ENCODE assay signal across 9 mouse cellular contexts in the genomic region with DNA sequence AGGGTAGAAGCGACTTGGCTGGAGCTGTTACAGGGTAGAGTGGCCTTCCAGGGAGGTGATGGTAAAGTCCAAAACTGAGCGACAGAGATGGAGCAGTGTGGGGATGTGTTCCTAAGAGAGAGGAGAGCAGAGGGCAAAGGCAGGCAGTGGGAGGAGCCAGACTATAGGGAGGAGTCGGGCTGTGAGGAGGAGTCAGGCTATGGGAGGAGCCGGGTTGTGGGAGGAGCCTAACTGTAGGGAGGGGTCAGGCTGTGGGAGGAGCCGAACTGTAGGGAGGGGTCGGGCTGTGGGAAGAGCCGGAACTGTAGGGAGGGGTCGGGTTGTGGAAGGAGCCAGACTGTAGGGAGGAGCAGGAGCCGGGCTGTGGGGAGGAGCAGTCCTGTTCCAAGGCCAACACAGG.
DNase-seq lines count a peak whose midpoint lies in the region; ATAC-seq lines count a peak whose summit lies in the region.
"Had no signal": no experiment of that assay in that cellular context is flagged by ENCODE, and none has a peak within 500 bp of the region (broad histone marks: within the 10 kb centered on the region; RNA-seq: fewer than 3 reads in every experiment).

No protein-coding gene starts in this region.

- H3K9ac ChIP-seq in hindbrain, embryonic 12.5 days, result no peak overlapping the region
- H3K9ac ChIP-seq in hindbrain, embryonic 14.5 days, result no peak overlapping the region

- H3K27ac ChIP-seq in hindbrain, embryonic 12.5 days, result no peak overlapping the region
- H3K27ac ChIP-seq in hindbrain, embryonic 14.5 days, result no peak overlapping the region

- peaks cover 26% of the 10 kb centered on the region for H3K36me3 ChIP-seq in hindbrain, embryonic 12.5 days
- peaks cover 24% of the 10 kb centered on the region for H3K36me3 ChIP-seq in hindbrain, embryonic 14.5 days (replicated peaks; ENCODE audit: control insufficient read depth, insufficient read depth)

- no peak overlapping the region for H3K4me3 ChIP-seq in hindbrain, embryonic 12.5 days
- H3K4me3 ChIP-seq in hindbrain, embryonic 14.5 days (replicated peaks; ENCODE audit: low read length), result no peak overlapping the region
- H3K4me3 ChIP-seq: megakaryocyte, embryonic 14.5 days had no signal

- 0 out of 2 replicates have a peak, but pooled peaks have one; percentile 27 for ATAC-seq in hindbrain, embryonic 12.5 days (ENCODE audit: low FRiP score)
- ATAC-seq in hindbrain, embryonic 14.5 days (ENCODE audit: low FRiP score), result no peak
- no peak for ATAC-seq in inflammation-experienced regulatory T-cells, adult 6 months
- ATAC-seq in erythroblast, adult 5-6 weeks (replicated peaks; ENCODE audit: low FRiP score, poor library complexity, severe bottlenecking), result no peak

- H3K4me1 ChIP-seq in hindbrain, embryonic 12.5 days, result peaks cover 42% of the 10 kb centered on the region
- H3K4me1 ChIP-seq in hindbrain, embryonic 14.5 days (replicated peaks; ENCODE audit: control insufficient read depth, insufficient read depth, low read length), result peaks cover 8% of the 10 kb centered on the region

- no peak overlapping the region for H3K4me2 ChIP-seq in hindbrain, embryonic 12.5 days (replicated peaks)
- no peak overlapping the region for H3K4me2 ChIP-seq in hindbrain, embryonic 14.5 days (replicated peaks)

- no peak for DNase-seq in hindbrain, embryonic 14.5 days (ENCODE audit: low spot score)
- DNase-seq in NIH3T3 (ENCODE audit: low read depth), result peak; percentile 14
- DNase-seq in kidney, adult 8-10 months, result peak; percentile 63 to 78
- peak; percentile 14 for DNase-seq in lung, postnatal 36 days
- DNase-seq in spleen, adult 12 weeks (ENCODE audit: low spot score), result no peak

- no peaks in the 10 kb centered on the region for H3K9me3 ChIP-seq in hindbrain, embryonic 12.5 days (replicated peaks)
- H3K9me3 ChIP-seq in hindbrain, embryonic 14.5 days (ENCODE audit: control insufficient read depth, low read length), result no peaks in the 10 kb centered on the region
- H3K9me3 ChIP-seq: megakaryocyte, embryonic 14.5 days had no signal

- H3K27me3 ChIP-seq in hindbrain, embryonic 12.5 days, result no peaks in the 10 kb centered on the region
- H3K27me3 ChIP-seq in hindbrain, embryonic 14.5 days (ENCODE audit: control insufficient read depth, insufficient read depth, low read length), result no peaks in the 10 kb centered on the region

- WGBS in hindbrain, embryonic 12.5 days, result 37% methylated on average over 9 of the region's 9 CpGs
- WGBS in hindbrain, embryonic 14.5 days, result 46% methylated on average over 9 of the region's 9 CpGs

Comparison
In these comparisons a context has a peak if more than half of its experiments do, and no peak if none do; other contexts are left out.
1. DNase-seq: peak in NIH3T3 (single experiment), kidney, adult 8-10 months (2 of 2) and lung, postnatal 36 days (single experiment); none in hindbrain, embryonic 14.5 days (single experiment) and spleen, adult 12 weeks (single experiment).